Mouse (Mus musculus): ENCODE measurements around the gene Zfp609.

The Zfp609 gene

DNA sequence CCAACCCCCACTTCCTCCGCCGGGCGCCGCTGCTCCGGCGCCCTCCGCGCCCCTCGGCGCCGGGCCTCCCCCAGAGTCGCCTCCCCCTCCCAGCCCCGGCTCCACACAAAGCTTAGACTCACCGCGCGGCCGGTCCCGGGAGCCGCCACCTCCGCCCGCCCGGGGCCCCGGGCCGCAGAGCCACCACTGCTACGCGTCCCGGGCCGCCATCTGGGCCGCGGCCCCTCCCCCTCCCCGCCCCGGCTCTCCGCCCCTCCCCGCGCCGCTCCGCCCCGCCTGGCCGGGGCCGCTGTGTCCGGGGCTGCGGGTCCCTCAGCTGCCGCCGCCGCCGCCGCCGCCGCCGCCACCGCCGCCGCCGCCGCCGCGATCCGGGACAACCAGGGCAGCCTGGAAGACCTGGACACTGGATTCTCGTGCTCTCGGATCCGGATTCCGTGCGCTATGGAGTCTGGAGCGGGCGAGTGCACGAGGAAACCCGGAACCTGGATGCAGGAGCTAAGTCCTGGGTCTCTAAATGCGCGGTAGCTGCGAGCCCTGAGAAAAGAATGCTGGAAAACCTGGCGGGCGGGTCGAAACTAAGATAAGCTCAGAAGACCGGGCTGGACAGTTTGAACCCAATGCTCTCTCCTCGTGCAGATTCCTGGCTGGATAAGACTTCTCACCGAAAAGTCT lies at the start of gene Zfp609:
TSS of gene Zfp609 (minus strand) at position 221 of the 672 bp plus-strand sequence.
- DNase-seq, result peak; percentile 85 to 90

GRCm38 (mm10) chr9:65859656-65860055 lies 32.3 kb upstream of the Zfp609 start:
- no peak for DNase-seq

- DNase-seq, result no peak
Measured at GRCm38 (mm10) chr9:65850203-65850602, 22.8 kb upstream of the Zfp609 start.

DNA sequence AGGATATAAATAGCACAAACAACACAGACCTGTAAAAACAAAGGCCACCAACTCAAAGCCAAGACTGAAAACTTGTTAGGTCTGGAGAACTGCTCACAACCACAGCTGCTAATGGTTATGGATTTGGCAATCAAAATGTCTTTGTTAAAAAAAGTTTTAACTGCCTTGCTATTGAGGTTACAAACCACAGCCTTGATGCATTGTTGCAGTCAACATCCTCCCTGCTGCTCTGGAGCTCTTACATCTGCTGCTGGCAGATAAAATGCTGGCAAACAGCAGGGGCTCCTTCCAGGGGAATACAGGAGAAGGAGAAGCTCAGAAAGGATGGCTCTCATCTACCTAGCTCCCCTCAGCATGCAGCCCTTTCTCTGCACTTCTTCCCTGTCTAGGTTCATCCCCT lies 20.8 kb upstream of the Zfp609 start:
- DNase-seq, result no peak

GRCm38 (mm10) chr9:65844421-65845165 lies 17.2 kb upstream of the Zfp609 start:
- DNase-seq, result no peak

- no peak for DNase-seq
Measured at GRCm38 (mm10) chr9:65839841-65840240, 12.5 kb upstream of the Zfp609 start.

DNA sequence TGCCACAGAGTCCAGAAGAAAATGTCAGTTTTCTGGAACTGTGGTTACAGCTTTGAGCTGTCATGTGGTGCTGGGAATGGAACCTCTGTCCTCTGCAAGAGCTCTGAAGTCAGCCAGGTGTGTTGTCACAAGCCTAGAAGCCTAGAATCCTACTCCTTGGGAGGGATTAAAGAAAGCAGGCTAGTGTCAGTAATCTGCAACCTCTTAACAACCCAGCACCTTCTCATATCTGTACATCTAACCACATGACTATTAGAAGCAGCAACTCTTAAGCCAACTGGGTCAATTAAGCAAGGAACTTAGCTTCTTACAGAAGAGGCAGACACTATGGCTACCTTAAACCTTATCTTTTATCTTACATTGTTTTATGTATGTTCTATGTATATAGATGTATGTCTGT lies 9.6 kb upstream of the Zfp609 start:
- DNase-seq, result no peak

DNA sequence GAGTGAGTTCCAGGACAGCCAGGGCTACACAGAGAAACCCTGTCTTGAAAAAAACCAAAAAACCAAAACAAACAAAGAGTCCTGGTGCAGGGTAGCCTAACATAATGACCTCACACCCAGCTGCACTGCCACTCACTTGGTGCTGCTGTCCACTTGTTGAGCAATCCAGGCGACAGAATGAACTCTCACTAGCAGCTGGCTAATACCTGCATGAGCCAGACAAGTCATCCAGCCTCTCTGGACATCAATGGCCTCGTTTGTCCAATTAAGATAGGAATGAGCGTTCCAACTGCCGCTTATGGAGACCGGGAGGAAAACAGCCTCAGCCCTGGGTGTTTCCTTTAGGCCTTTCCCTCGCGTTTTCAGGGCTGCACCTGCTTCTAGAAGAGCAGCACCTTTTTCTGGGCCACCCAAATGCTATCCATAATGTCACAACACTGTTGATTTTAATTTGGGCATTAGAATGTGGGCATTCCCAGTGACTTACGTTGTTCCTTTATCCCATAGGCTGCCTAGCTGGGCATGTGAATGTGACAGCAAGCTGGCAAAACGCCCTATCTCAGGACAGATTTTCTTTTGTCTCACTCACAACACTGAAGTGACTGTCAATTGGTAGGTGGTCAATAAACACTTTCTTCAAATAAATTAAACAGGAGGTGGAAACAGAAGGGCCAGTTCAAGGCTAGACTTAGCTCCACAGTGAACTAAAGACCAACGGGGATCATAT lies 7.4 kb upstream of the Zfp609 start:
- DNase-seq, result no peak

DNA sequence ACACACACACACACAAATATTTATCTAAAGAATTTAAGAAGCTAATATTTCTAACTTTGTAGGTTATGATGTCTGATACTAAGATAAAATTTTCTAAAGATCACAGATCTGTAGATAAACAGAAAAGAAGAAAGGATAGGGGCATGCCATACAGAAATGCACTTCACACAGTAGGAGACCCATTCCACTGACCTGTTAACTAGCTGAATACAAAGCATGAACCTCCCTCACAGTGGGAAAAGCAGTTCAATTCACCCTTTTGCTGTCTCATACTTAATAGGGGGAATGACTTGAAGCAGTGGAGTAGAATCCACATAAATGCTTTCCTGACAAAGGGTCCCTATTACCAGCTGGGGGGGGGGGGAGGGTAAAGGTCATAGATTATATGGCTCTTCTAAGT lies 6.3 kb upstream of the Zfp609 start:
- no peak for DNase-seq

GRCm38 (mm10) chr9:65833230-65833629 lies 5.9 kb upstream of the Zfp609 start:
- DNase-seq, result no peak

DNA sequence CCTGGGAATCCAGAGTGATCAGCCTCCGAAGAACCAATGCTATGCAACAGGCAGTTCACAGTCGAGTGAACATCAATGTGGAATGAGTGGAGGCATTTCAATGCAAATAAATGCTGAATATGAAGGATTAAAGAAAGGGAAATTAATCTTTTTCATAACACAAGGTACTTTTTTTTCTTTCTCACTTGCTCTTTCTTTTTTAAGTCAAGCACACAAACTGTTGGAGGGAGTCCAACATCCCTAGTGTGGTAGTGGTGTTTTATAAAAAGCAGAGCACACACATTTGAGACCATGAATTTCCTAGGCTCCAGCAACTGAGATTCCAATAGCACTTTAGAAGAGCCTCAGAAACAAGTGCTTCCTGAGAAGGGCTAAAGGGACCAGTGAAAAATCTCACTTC lies 4.7 kb upstream of the Zfp609 start:
- no peak for DNase-seq

DNA sequence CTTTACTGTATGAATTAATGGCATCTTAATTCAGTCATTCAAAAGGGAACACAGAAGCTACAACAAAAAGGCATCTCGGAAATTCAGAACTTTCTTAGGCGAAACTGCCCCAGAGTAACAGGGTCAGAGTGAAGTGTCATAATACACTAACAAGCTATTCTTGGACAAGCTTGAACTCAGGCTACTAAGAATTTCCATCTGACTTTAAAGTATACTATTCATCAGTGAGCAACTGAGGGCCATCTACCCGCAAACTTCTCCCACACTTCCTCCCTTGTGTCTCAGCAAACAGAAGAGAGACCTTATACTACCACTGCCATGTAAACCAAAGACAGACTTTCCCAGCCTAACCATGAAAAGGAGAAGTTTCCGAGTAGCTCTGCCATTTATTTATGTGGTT lies 3.8 kb upstream of the Zfp609 start:
- DNase-seq, result no peak

DNA sequence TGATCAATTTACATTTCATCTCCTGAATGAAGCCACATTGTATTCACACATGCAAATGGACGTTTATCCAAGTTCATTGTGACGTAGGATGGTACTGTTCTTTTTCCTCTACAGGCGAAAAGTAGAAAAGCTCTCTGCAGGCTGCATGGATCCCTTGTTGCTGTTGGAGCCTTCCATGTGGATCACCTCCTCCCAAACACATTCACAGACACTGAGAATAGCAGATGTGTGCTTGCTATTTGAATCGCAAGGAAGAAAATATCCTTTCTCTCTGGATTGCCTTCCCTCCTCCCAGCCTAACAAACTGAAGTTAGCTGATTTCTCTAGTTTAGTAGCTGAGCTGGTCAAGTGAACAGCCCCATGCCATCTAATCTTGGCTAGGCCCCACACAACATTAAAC lies 2.9 kb upstream of the Zfp609 start:
- no peak for DNase-seq

- DNase-seq, result peak; percentile 40 to 47
Measured at GRCm38 (mm10) chr9:65829410-65829809, 2.0 kb upstream of the Zfp609 start.

GRCm38 (mm10) chr9:65828511-65828910 lies 1.1 kb upstream of the Zfp609 start:
- DNase-seq, result no peak

DNA sequence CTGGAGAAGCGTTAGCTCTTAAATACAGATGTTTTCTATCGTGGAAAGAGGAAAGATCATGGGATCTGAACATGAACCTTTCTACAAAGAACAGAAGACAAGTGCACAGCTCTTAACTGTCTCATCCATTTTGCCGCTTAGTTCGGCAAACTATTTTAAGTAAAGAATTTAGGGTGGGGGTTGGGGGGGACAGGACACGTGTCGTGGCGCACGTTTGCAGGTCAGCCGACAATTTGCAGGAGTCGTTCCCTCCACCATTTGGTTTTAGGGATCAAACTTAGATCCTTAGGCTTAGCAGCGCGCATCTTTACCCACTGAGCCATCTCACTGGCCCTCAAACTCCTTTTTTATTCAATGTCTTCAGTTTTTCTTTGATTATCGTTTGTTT lies 646 bp upstream of the Zfp609 start:
- DNase-seq, result no peak

GRCm38 (mm10) chr9:65826588-65827343 lies 598 bp downstream of the Zfp609 start:
- DNase-seq, result peak; percentile 64 to 69

GRCm38 (mm10) chr9:65826226-65826587 lies 1.2 kb downstream of the Zfp609 start:
- DNase-seq, result no peak

- no peak for DNase-seq
Measured at GRCm38 (mm10) chr9:65823716-65824462, 3.5 kb downstream of the Zfp609 start.

- DNase-seq, result no peak
Measured at GRCm38 (mm10) chr9:65822011-65822410, 5.4 kb downstream of the Zfp609 start.

DNA sequence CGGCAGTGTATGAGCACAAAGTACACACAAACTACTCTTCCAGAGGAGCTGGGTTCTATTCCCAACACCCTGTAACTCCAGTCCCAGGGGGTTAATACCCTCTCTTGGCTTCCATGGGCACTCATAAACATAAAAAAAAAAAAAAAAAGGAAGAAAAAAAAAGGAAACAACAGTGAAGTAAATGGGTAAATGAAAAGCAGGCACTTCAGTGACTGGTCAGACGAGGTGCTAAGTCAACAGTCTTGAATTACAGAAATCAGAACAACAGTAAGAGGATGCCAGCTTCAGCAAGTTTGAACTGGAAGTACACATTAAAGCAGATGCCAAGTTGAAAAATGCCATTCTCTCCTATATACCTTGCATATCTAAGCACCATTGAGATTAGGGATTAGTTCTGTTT lies 7.1 kb downstream of the Zfp609 start:
- DNase-seq, result no peak

DNA sequence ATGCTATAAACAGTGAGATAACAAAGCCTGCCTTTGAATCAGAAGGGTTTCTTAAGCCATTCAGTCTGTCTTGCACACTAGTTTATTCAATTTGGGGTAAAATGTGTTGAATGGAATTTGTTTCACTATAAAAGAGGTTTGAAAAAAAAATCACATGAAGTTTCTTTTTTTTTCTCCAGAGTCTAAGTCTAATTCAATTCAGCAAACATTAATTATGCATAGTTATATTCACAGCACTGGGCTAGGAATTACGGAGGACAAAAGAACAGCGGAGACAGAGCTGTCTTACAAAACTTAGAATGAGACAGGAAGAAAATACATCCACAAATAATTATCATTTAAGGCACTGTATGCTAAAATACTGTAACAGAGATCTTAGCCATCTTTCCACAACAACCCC lies 9.0 kb downstream of the Zfp609 start:
- no peak for DNase-seq

Measured in thymus, postnatal 36 days (tissue).